Mouse (Mus musculus): Measurements from ENCODE around the gene AC124502.3. TPM values are rescaled to one million over a fixed set of nuclear protein-coding genes. Genes with fewer than 3 reads are reported as not detected.
"Not testable (repeated sequence)": the region's sequence is repeated elsewhere in the genome, so short reads cannot be mapped to it uniquely, and the experiment has no call there.

AC124502.3 gene
- polyA plus RNA-seq, 2 experiments, result 0.13 to 0.29 TPM

DNA sequence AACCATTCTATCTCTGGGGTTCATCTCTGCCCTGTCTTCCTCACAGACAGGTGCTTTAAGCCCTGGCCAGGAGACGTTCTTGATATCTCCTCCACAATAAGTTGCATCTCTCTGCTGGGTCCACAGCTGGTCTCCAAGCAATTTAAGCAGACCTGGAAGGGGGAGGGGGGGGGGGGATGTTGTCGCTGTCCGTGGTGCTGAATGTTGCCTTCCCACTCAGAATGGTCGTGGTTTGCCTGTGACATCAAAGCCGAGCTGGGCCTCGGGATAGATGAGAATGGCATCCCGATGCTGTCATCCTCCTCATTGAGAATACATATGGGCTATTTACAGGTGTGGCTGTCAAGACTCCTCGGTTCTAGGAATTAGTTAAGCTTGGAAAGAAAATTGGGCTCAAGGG lies 46.3 kb upstream of the AC124502.3 start:
- DNase-seq (ENCODE audit: low read depth in 3 of 3, low spot score in 3 of 3), result no peak
- WGBS (ENCODE audit: insufficient replicate concordance), result 9% methylated on average over 8 of the region's 8 CpGs
- H3K27me3 ChIP-seq (ENCODE audit: control insufficient read depth, insufficient read depth, low read length), result peaks cover 28% of the 10 kb centered on the region

DNA sequence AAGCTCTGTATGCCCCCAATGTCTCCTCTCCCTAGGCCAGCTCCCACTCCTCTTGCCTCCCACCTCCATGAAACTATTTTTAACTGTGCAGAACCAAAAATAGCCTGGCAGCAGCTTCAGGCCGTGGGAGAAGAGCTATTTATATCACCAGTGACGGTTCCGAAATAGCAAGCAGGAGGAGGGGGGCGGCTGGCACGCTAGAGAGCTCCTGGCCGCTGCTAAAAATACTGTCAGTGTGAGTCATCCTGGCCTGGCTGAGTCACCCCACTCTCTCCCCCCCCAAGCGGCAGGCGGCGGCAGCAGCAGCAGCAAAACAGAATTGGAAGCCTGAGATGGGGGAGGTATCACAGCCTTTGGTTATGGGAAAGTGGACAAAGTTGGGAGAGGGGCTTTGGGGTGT lies 45.8 kb upstream of the AC124502.3 start:
- Histone ChIP-seq H3K4me2 (ENCODE audit: low read depth) (no peak overlapping the region), H3K9ac (replicated peaks) (no peak overlapping the region), H3K27me3 (ENCODE audit: control insufficient read depth, insufficient read depth, low read length) (peaks cover 28% of the 10 kb centered on the region), H3K36me3 (replicated peaks; ENCODE audit: control insufficient read depth, insufficient read depth, low read depth) (no peaks in the 10 kb centered on the region), H3K9me3 (ENCODE audit: control insufficient read depth, low read length) (no peaks in the 10 kb centered on the region), H3K4me3 (ENCODE audit: insufficient read depth in 1 of 2, low read depth in 2 of 2, low read length in 2 of 2) (no peak overlapping the region), H3K4me1 (replicated peaks; ENCODE audit: control insufficient read depth in 2 of 2, insufficient read depth in 2 of 2, low read length in 1 of 2) (no peaks in the 10 kb centered on the region), H3K27ac (no peak overlapping the region)
- ATAC-seq (ENCODE audit: insufficient read depth) (no peak), DNase-seq (ENCODE audit: low read depth in 3 of 3, low spot score in 3 of 3) (no peak)
- 0% methylated on average over 9 of the region's 9 CpGs for WGBS (ENCODE audit: insufficient replicate concordance)
- TF ChIP-seq EP300 (IDR thresholded peaks at IDR 0.05; ENCODE audit: low read depth) (no peak), CTCF (IDR thresholded peaks at IDR 0.05; ENCODE audit: low read depth) (no peak)

More for the DNA sequence above, 46.3 kb upstream of the AC124502.3 start:
- H3K36me3 ChIP-seq (replicated peaks; ENCODE audit: control insufficient read depth, insufficient read depth, low read depth), result no peaks in the 10 kb centered on the region
- no peak for TF ChIP-seq EP300 (IDR thresholded peaks at IDR 0.05; ENCODE audit: low read depth)
- TF ChIP-seq CTCF (IDR thresholded peaks at IDR 0.05; ENCODE audit: low read depth), result no peak
- no peak overlapping the region for H3K4me3 ChIP-seq (ENCODE audit: insufficient read depth in 1 of 2, low read depth in 2 of 2, low read length in 2 of 2)
- ATAC-seq (ENCODE audit: insufficient read depth), result no peak
- no peak overlapping the region for H3K27ac ChIP-seq
- H3K9me3 ChIP-seq (ENCODE audit: control insufficient read depth, low read length), result no peaks in the 10 kb centered on the region
- no peak overlapping the region for H3K4me2 ChIP-seq (ENCODE audit: low read depth)
- no peaks in the 10 kb centered on the region for H3K4me1 ChIP-seq (replicated peaks; ENCODE audit: control insufficient read depth in 2 of 2, insufficient read depth in 2 of 2, low read length in 1 of 2)
- H3K9ac ChIP-seq (replicated peaks), result no peak overlapping the region

DNA sequence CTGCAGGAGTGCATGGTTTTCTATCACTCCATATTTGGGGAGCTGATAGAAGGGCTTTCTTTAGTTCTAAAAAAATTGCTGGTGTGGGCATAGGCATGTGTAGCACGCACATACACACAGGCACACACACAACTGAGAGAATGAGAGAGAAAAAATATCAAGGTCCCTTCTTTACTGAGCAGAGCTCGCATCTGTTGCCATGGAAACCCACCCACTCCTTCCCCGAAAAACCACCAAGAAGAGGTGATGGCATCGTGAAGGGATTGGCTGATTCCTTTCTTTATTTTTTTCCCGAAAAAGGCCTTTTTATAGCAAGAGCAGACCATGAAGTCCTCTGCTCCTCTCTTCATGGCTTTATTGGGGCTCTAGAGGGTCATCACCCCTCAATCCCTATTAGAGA lies 44.6 kb upstream of the AC124502.3 start:
- H3K9me3 ChIP-seq (ENCODE audit: control insufficient read depth, low read length), result no peaks in the 10 kb centered on the region
- no peak for TF ChIP-seq EP300 (IDR thresholded peaks at IDR 0.05; ENCODE audit: low read depth)
- no peak for TF ChIP-seq CTCF (IDR thresholded peaks at IDR 0.05; ENCODE audit: low read depth)
- H3K27me3 ChIP-seq (ENCODE audit: control insufficient read depth, insufficient read depth, low read length), result peaks cover 28% of the 10 kb centered on the region
- H3K36me3 ChIP-seq (replicated peaks; ENCODE audit: control insufficient read depth, insufficient read depth, low read depth), result no peaks in the 10 kb centered on the region
- H3K4me1 ChIP-seq (replicated peaks; ENCODE audit: control insufficient read depth in 2 of 2, insufficient read depth in 2 of 2, low read length in 1 of 2), result no peaks in the 10 kb centered on the region
- no peak overlapping the region for H3K4me2 ChIP-seq (ENCODE audit: low read depth)
- ATAC-seq (ENCODE audit: insufficient read depth), result no peak
- WGBS (ENCODE audit: insufficient replicate concordance), result 41% methylated on average over 5 of the region's 5 CpGs
- no peak overlapping the region for H3K4me3 ChIP-seq (ENCODE audit: insufficient read depth in 1 of 2, low read depth in 2 of 2, low read length in 2 of 2)
- no peak overlapping the region for H3K27ac ChIP-seq
- no peak overlapping the region for H3K9ac ChIP-seq (replicated peaks)
- no peak for DNase-seq (ENCODE audit: low read depth in 3 of 3, low spot score in 3 of 3)

DNA sequence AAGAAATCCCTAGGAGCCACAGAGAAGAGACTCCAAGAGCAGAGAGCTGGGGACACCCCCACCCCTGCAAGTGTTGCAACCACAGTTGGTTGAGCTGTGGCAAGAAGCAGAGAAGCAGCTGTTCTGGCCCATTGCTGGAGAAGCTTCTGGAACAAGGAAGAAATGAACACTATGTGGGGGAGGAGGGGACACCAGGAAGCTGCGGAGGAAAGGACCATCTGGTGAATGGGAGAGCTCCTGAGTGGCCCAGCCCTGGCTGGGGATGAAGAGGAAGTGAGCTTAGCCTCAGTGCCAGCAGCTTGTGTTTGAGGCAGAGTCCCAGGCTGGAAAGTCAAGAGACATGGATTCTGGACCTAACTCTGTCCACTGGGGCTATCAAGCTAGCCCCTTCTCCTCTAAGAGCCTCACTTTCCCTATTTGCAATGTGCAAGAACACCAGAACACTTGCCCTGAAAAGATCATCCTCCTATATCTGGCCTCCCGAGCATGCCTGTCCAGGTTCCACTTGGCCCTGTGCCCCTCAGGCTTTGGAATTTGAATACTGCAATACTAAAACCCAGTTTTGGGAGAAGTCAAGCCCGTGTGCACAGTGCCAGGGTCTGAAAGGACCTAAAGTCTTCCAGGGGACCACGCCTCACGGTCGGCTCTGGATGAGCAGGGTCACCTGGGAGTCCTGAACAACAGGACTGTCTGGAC lies 39.1 kb upstream of the AC124502.3 start:
- H3K27ac ChIP-seq, result no peak overlapping the region
- H3K4me2 ChIP-seq (ENCODE audit: low read depth), result no peak overlapping the region
- no peak overlapping the region for H3K4me3 ChIP-seq (ENCODE audit: insufficient read depth in 1 of 2, low read depth in 2 of 2, low read length in 2 of 2)
- no peaks in the 10 kb centered on the region; the same call in 1 of the 2 replicates for H3K27me3 ChIP-seq (ENCODE audit: control insufficient read depth, insufficient read depth, low read length)
- DNase-seq (ENCODE audit: low read depth in 3 of 3, low spot score in 3 of 3) (no peak), ATAC-seq (ENCODE audit: insufficient read depth) (no peak)
- 45% methylated on average over 6 of the region's 6 CpGs for WGBS (ENCODE audit: insufficient replicate concordance)
- no peak for TF ChIP-seq EP300 (IDR thresholded peaks at IDR 0.05; ENCODE audit: low read depth)
- TF ChIP-seq CTCF (IDR thresholded peaks at IDR 0.05; ENCODE audit: low read depth), result no peak
- no peak overlapping the region for H3K9ac ChIP-seq (replicated peaks)
- H3K4me1 ChIP-seq (replicated peaks; ENCODE audit: control insufficient read depth in 2 of 2, insufficient read depth in 2 of 2, low read length in 1 of 2), result no peaks in the 10 kb centered on the region
- H3K36me3 ChIP-seq (replicated peaks; ENCODE audit: control insufficient read depth, insufficient read depth, low read depth), result no peaks in the 10 kb centered on the region
- H3K9me3 ChIP-seq (ENCODE audit: control insufficient read depth, low read length), result no peaks in the 10 kb centered on the region

DNA sequence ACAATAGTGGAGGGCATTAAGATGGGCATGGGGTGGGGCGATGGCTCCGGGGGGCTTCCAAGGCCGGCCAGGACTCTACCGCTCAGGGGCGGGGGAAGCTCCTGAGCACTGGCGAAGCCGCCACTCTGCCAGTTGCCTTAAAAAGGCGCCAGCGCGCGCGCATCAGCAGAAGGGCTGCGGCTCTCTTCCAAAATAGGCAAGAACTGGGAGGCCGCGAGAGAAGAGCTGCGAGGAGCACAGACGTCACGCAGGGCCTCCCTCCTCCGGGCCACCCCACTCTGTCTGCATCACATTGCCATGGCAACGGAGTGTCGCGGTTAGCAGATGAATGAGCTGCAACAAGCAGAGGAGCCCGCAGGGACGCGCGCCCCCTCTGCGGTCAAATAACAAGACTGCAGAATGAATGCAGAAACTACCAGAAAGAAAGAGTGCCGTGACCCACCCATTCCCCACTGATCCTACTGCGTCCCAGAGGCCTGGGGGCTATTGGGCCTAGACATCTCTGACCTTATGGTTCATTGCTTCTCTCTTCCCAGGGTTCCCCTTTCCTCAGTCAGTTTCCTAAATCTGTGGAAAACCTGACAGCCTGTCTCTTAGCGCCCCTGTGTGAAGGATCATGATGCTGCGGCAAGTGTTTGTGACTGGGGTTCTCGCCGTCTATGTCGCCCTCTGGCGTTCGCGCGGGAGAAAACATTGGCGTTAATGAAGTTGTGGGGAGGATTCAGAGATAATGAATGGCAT lies 36.9 kb upstream of the AC124502.3 start:
- Histone ChIP-seq H3K4me2 (ENCODE audit: low read depth) (no peak overlapping the region), H3K9me3 (ENCODE audit: control insufficient read depth, low read length) (no peaks in the 10 kb centered on the region), H3K4me3 (ENCODE audit: insufficient read depth in 1 of 2, low read depth in 2 of 2, low read length in 2 of 2) (no peak overlapping the region), H3K27ac (no peak overlapping the region), H3K36me3 (replicated peaks; ENCODE audit: control insufficient read depth, insufficient read depth, low read depth) (no peaks in the 10 kb centered on the region), H3K27me3 (ENCODE audit: control insufficient read depth, insufficient read depth, low read length) (no peaks in the 10 kb centered on the region; the same call in 1 of the 2 replicates), H3K9ac (replicated peaks) (no peak overlapping the region), H3K4me1 (replicated peaks; ENCODE audit: control insufficient read depth in 2 of 2, insufficient read depth in 2 of 2, low read length in 1 of 2) (no peaks in the 10 kb centered on the region)
- peak in 2 of 3 experiments; percentile 32 to 37 for DNase-seq (ENCODE audit: low read depth in 3 of 3, low spot score in 3 of 3)
- whole genome bisulfite sequencing (ENCODE audit: insufficient replicate concordance), result 3% methylated on average over 39 of the region's 39 CpGs
- ATAC-seq (ENCODE audit: insufficient read depth), result no peak
- TF ChIP-seq CTCF (IDR thresholded peaks at IDR 0.05; ENCODE audit: low read depth), result peak; percentile 88
- TF ChIP-seq EP300 (IDR thresholded peaks at IDR 0.05; ENCODE audit: low read depth), result no peak

DNA sequence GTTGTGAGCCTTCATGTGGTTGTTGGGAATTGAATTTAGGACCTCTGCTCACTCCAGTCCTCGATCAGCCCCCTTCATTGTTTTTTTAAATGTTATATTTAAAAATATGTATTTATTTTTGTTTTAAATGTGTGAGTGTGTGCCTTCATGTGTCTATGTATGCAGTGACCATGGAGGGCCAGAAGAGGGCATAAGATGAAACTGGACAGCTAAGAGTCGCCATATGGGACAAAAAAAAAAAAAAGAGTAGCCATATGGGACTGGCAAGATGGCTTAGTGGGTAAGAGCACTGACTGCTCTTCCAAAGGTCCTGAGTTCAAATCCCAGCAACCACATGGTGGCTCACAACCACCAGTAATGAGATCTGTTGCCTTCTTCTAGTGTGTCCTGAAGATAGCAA lies 35.0 kb upstream of the AC124502.3 start:
- not testable (repeated sequence) for H3K9me3 ChIP-seq (ENCODE audit: control insufficient read depth, low read length); H3K4me3 ChIP-seq (ENCODE audit: insufficient read depth in 1 of 2, low read depth in 2 of 2, low read length in 2 of 2); DNase-seq (ENCODE audit: low read depth in 3 of 3, low spot score in 3 of 3); H3K4me1 ChIP-seq (replicated peaks; ENCODE audit: control insufficient read depth in 2 of 2, insufficient read depth in 2 of 2, low read length in 1 of 2); ATAC-seq (ENCODE audit: insufficient read depth); H3K27ac ChIP-seq; H3K27me3 ChIP-seq (ENCODE audit: control insufficient read depth, insufficient read depth, low read length); H3K4me2 ChIP-seq (ENCODE audit: low read depth); H3K36me3 ChIP-seq (replicated peaks; ENCODE audit: control insufficient read depth, insufficient read depth, low read depth); H3K9ac ChIP-seq (replicated peaks)
- 30% methylated on average over 2 of the region's 2 CpGs for WGBS (ENCODE audit: insufficient replicate concordance)

Measured in liver, embryonic 14.5 days (tissue).